Mouse (Mus musculus): Measurements from ENCODE around the gene Thap11. TPM values are rescaled to one million over a fixed set of nuclear protein-coding genes. Genes with fewer than 3 reads are reported as not detected.

Gene Thap11
- polyA plus RNA-seq, 1 experiment from 2014 or later, result 65.9 TPM

DNA sequence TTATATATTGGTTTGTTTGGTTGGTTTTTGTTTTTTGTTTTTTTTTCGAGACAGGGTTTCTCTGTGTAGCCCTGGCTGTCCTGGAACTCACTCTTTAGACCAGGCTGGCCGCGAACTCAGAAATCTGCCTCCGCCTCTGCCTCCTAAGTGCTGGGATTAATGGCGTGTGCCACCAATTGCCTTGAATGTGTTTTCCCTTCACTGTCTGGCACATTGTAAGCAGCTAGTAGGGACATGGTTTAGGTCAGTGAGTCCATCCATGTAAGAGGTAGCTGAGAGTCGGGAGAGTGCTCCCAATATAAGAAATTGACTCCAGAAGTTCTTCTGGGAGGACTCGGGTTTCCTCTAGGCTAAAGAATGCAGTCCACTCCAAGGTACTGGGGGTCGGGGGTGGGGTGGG lies 629 bp upstream of the Thap11 start:
- ATAC-seq, result no peak

DNA sequence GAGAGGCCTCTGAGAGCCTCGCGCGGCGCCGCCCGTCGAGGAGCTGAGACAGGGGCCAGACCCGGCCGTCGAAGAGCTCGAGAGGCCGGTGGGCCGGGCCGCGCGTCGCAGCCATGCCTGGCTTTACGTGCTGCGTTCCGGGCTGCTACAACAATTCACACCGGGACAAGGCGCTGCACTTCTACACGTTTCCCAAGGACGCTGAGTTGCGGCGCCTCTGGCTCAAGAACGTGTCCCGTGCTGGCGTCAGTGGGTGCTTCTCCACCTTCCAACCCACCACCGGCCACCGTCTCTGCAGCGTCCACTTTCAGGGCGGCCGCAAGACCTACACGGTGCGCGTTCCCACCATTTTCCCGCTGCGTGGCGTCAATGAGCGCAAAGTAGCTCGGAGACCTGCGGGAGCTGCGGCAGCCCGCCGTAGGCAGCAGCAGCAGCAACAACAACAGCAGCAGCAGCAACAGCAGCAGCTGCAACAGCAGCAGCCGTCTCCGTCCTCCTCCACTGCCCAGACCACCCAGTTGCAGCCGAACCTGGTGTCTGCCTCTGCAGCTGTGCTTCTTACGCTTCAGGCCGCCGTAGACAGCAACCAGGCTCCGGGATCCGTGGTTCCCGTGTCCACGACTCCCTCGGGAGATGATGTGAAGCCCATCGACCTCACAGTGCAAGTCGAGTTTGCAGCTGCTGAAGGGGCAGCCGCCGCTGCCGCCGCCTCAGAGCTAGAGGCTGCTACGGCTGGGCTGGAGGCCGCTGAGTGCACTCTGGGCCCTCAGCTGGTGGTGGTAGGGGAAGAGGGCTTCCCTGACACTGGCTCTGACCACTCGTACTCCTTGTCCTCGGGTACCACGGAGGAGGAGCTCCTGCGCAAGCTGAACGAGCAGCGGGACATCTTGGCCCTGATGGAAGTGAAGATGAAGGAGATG lies 576 bp downstream of the Thap11 start:
- peaks cover 54% of the 10 kb centered on the region for H3K4me1 ChIP-seq
- H3K4me2 ChIP-seq, result peak overlapping the region; percentile 100
- no peaks in the 10 kb centered on the region for H3K9me3 ChIP-seq (replicated peaks)
- under 1% methylated on average over 71 of the region's 71 CpGs for WGBS
- H3K36me3 ChIP-seq (ENCODE audit: poor library complexity, severe bottlenecking), result peaks cover 8% of the 10 kb centered on the region
- peak overlapping the region; percentile 79 for H3K27ac ChIP-seq
- H3K4me3 ChIP-seq, result peak overlapping the region; percentile 78
- peak overlapping the region; percentile 89 for H3K9ac ChIP-seq
- no peaks in the 10 kb centered on the region for H3K27me3 ChIP-seq
- peak; percentile 5 for ATAC-seq

More for the DNA sequence above, 629 bp upstream of the Thap11 start:
- peak overlapping the region; percentile 79 for H3K27ac ChIP-seq
- H3K9ac ChIP-seq, result peak overlapping the region; percentile 89
- H3K36me3 ChIP-seq (ENCODE audit: poor library complexity, severe bottlenecking), result peaks cover 11% of the 10 kb centered on the region
- 23% methylated on average over 8 of the region's 8 CpGs for WGBS
- H3K4me1 ChIP-seq, result peaks cover 49% of the 10 kb centered on the region
- H3K4me3 ChIP-seq, result peak overlapping the region; percentile 78
- no peaks in the 10 kb centered on the region for H3K27me3 ChIP-seq
- peak overlapping the region; percentile 100 for H3K4me2 ChIP-seq
- H3K9me3 ChIP-seq (replicated peaks), result no peaks in the 10 kb centered on the region

DNA sequence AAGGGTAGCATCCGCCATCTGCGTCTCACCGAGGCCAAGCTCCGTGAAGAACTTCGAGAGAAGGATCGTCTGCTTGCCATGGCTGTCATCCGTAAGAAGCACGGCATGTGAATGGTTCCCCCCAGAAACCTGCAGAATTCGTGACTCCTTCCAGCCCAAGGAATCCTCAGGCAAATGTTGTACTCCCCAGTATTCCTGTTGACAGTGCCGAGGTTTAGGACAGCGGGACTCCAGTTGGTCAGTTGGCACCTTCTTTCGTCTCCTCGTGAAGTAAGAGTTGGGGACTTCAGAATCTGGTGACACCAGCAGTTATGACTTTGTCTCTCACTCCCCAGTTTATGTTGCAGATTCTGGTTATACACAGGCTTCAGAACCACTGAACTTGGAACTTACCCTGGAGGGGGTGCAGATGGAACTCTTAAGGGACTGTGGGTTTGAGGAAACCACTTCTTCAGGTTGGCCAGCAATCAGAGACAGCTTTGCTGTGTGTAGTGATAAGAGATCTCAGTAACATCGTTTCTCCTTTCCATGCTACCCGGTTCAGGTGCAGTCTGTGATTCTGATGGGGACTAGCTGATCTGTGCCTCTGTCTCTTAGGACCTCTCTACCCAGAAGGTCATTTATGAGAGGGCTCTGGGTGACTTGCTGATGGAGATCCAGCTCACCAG lies 1.4 kb downstream of the Thap11 start:
- Histone ChIP-seq H3K9me3 (replicated peaks) (no peaks in the 10 kb centered on the region), H3K4me1 (peaks cover 51% of the 10 kb centered on the region), H3K27me3 (no peaks in the 10 kb centered on the region), H3K4me3 (peak overlapping the region; percentile 78), H3K27ac (peak overlapping the region; percentile 79), H3K4me2 (peak overlapping the region; percentile 100), H3K9ac (peak overlapping the region; percentile 89), H3K36me3 (ENCODE audit: poor library complexity, severe bottlenecking) (peaks cover 8% of the 10 kb centered on the region)
- 30% methylated on average over 15 of the region's 15 CpGs for WGBS
- no peak for ATAC-seq

- Histone ChIP-seq H3K9me3 (replicated peaks) (no peaks in the 10 kb centered on the region), H3K4me2 (no peak overlapping the region), H3K27ac (no peak overlapping the region), H3K27me3 (no peaks in the 10 kb centered on the region), H3K4me1 (peaks cover 68% of the 10 kb centered on the region), H3K4me3 (no peak overlapping the region), H3K9ac (no peak overlapping the region), H3K36me3 (ENCODE audit: poor library complexity, severe bottlenecking) (peaks cover 13% of the 10 kb centered on the region)
- 86% methylated on average over 5 of the region's 5 CpGs for WGBS
- no peak for ATAC-seq
Measured at GRCm38 (mm10) chr8:105858495-105858894, 3.6 kb downstream of the Thap11 start.

GRCm38 (mm10) chr8:105859314-105859713 lies 4.4 kb downstream of the Thap11 start:
- Histone ChIP-seq H3K9me3 (replicated peaks) (no peaks in the 10 kb centered on the region), H3K9ac (0 out of 2 replicates have a peak overlapping the region, but pooled peaks have one; percentile 99), H3K4me1 (peaks cover 75% of the 10 kb centered on the region), H3K27ac (peak overlapping the region; percentile 82; the same call in 1 of the 2 replicates), H3K36me3 (ENCODE audit: poor library complexity, severe bottlenecking) (peaks cover 17% of the 10 kb centered on the region), H3K27me3 (no peaks in the 10 kb centered on the region), H3K4me2 (peak overlapping the region; percentile 93; the same call in 1 of the 2 replicates), H3K4me3 (no peak overlapping the region)
- ATAC-seq, result no peak
- WGBS, result 75% methylated on average over 5 of the region's 5 CpGs

GRCm38 (mm10) chr8:105860143-105860981 lies 5.4 kb downstream of the Thap11 start, which contains the start of gene Nutf2:
TSS of gene Nutf2 (plus strand) at chr8:105860580.
- peak within 1 kb of the TSS; percentile 97 for H3K4me3 ChIP-seq
- peak within 1 kb of the TSS; percentile 93 for H3K4me2 ChIP-seq
- H3K36me3 ChIP-seq (ENCODE audit: poor library complexity, severe bottlenecking), result peaks cover 17% of the 10 kb centered on the region
- H3K9me3 ChIP-seq (replicated peaks), result no peaks in the 10 kb centered on the region
- H3K4me1 ChIP-seq, result peaks cover 74% of the 10 kb centered on the region
- no peaks in the 10 kb centered on the region for H3K27me3 ChIP-seq
- under 1% methylated on average over 50 of the region's 59 CpGs for WGBS
- H3K9ac ChIP-seq, result peak within 1 kb of the TSS; percentile 99
- H3K27ac ChIP-seq, result peak within 1 kb of the TSS; percentile 86
- ATAC-seq, result peak; percentile 98

- ATAC-seq, result no peak
- Histone ChIP-seq H3K4me3 (peak overlapping the region; percentile 97), H3K27me3 (no peaks in the 10 kb centered on the region), H3K36me3 (ENCODE audit: poor library complexity, severe bottlenecking) (peaks cover 31% of the 10 kb centered on the region), H3K4me1 (peaks cover 59% of the 10 kb centered on the region), H3K9me3 (replicated peaks) (no peaks in the 10 kb centered on the region), H3K27ac (no peak overlapping the region), H3K9ac (peak overlapping the region; percentile 99), H3K4me2 (peak overlapping the region; percentile 93)
- WGBS, result 6% methylated on average over 1 of the region's 1 CpGs
Measured at GRCm38 (mm10) chr8:105861951-105862350, 7.0 kb downstream of the Thap11 start.

- Histone ChIP-seq H3K9me3 (replicated peaks) (no peaks in the 10 kb centered on the region), H3K27me3 (no peaks in the 10 kb centered on the region), H3K27ac (no peak overlapping the region), H3K4me3 (no peak overlapping the region), H3K4me1 (peaks cover 25% of the 10 kb centered on the region), H3K9ac (no peak overlapping the region), H3K4me2 (no peak overlapping the region), H3K36me3 (ENCODE audit: poor library complexity, severe bottlenecking) (peaks cover 62% of the 10 kb centered on the region)
- no peak for ATAC-seq
- 89% methylated on average over 6 of the region's 6 CpGs for WGBS
Measured at GRCm38 (mm10) chr8:105866364-105867029, 11.6 kb downstream of the Thap11 start.

DNA sequence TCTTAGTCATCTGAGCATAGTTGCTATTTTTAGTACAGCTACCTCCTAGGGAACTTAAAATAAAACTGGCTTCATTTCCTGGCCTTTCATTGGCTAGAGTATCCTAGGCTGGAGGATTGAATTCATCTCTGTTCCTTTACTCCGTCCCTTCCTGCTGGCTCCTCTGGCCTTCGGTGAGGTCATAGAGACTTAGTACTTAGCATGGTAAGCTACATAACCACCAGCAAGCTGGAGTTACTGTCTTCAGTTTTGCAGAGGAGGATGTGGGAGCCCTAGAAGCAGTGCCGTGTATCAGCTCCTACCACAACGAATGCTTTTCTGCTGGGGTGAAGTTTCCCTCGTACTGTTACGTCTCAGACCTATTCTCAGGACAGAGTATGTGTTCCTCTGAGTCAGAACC lies 19.4 kb downstream of the Thap11 start:
- ATAC-seq, result no peak
- Histone ChIP-seq H3K4me2 (no peak overlapping the region), H3K4me1 (no peaks in the 10 kb centered on the region), H3K27ac (no peak overlapping the region), H3K27me3 (no peaks in the 10 kb centered on the region), H3K36me3 (ENCODE audit: poor library complexity, severe bottlenecking) (peaks cover 81% of the 10 kb centered on the region), H3K4me3 (no peak overlapping the region), H3K9me3 (replicated peaks) (no peaks in the 10 kb centered on the region), H3K9ac (no peak overlapping the region)
- 92% methylated on average over 6 of the region's 6 CpGs for WGBS

- peaks cover 27% of the 10 kb centered on the region for H3K4me1 ChIP-seq
- WGBS, result 1% methylated on average over 45 of the region's 45 CpGs
- 0 out of 2 replicates have a peak within 1 kb of the TSS, but pooled peaks have one; percentile 45 for H3K27ac ChIP-seq
- peaks cover 59% of the 10 kb centered on the region for H3K36me3 ChIP-seq (ENCODE audit: poor library complexity, severe bottlenecking)
- H3K27me3 ChIP-seq, result no peaks in the 10 kb centered on the region
- H3K9ac ChIP-seq, result peak within 1 kb of the TSS; percentile 90
- H3K4me2 ChIP-seq, result peak within 1 kb of the TSS; percentile 88
- ATAC-seq, result peak; percentile 86
- H3K9me3 ChIP-seq (replicated peaks), result no peaks in the 10 kb centered on the region
- peak within 1 kb of the TSS; percentile 88 for H3K4me3 ChIP-seq
Measured at GRCm38 (mm10) chr8:105880754-105881520, 26.0 kb downstream of the Thap11 start, which contains the start of gene Edc4. TSS of gene Edc4 (plus strand) at chr8:105880881.

Measured in forebrain, embryonic 13.5 days (tissue).